Mouse (Mus musculus) frontal cortex, adult 2 months (tissue): ENCODE results near the gene Btf3. TPM values are rescaled to one million over a fixed set of nuclear protein-coding genes. Genes with fewer than 3 reads are reported as not detected.
A peak's percentile ranks its signal among the peaks of the same experiment; 100 is the strongest.

Experiments used
- DNase-seq, 2 experiments: peaks; one replicate each; pipeline ENCODE4 v3.0.0; 2022; ENCODE audit warnings: low spot score in 1 of 2; ENCODE audit errors: extremely low spot score in 1 of 2
- polyA plus RNA-seq: library from polyadenylated mRNA; depleted of rRNA; stranded (reverse); fragments of >200 nt; gene quantifications from 2 replicates; pipeline ENCODE4 v1.2.3, GENCODE M21; 2012; rRNA removed

Gene Btf3
- polyA plus RNA-seq, result 302 and 345 TPM in 2 replicates

DNA sequence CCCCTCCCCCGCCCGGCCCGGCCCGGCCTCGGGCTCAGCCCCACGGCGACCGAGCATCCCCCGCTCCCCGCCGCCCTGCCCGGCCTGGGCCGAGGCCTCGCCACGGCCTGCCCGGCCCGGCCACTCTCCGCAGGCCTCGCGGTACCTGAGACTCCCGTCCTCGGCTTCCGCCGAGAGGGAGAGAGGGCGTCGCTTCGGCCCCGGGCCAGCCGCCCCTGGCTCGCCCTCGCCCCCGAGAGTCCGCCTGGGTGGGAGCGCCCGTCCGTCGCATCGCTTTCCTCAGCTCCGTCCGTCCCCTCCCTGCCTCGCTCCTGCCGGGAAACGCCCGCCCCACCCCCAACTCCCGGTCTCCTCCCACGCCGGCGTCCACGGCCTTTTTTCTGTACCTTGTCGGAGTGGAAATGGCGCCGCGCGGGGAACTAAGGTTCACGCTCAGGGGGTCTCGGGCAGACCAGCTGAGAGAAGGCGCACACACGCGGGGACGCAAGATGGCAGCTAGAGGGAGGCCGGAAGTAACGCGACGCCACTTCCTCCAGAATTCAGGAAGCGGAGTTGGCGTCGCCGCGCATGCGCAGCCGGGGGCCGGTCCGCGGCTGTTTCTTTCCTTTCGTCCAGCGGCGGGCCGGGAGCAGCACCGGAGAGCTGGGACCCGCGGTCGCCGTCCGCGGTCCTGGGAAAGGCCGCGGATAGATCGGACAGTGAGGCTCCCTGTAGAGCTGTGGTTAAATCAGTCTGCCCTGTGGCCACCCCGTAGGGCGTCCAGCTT is at the start of gene Btf3:
Btf3 (minus strand) TSS at position 527 of the 766 bp plus-strand sequence.
- peak; percentile 82 to 95 for DNase-seq

DNA sequence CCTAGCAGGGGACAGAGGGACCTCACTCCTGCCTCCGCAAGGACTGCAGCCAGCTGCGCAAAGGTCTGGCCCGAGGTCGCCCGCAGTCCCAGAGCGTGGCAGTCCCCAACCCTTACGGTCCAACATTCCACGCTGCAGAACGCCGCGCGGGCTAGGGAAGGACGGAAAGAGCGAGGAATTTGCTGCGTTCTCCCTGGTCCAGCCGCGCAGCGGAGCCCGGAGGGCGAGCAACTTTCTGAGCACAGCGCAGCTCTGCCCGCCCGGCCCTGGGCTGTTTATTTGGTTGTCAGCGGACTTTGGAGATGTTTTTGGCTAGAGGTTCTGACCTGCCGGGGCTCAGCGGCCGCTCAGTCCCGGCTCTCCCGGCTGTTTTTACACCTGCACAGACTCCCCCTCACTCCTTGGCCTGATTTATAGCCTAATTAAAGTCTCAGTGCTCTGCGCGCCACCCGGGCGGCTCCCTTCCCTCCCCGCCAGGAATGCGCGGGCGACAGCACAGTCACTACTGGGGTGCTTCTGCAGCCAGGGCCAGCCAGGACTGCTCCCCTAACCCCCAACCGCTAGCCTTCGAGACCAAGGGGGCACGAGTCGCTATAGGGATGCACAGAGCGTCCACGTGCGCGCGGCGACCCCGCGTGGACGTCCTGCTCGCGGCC is 49.1 kb upstream of the Btf3 start:
- DNase-seq, result no peak

DNA sequence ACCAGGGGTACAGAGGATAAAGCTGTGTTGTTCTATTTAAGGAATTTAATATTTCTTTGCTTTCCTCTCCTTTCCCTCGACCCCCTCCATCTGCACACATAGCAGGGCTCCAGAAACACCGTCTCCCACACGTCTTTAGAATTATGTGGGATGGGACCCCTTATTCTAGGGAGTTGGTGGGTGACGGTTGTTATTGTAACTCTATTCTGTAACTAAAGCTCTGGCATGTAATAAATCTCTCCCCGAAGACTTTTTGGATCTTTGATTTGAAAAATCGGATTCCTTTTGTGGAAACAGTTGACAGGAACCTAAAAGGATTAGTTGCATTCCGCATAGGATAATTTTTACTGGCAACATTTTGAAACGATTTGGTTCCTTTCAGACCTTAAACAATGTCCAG is 48.3 kb upstream of the Btf3 start:
- DNase-seq, result no peak

GRCm38 (mm10) chr13:98363046-98363445 is 46.2 kb upstream of the Btf3 start:
- no peak for DNase-seq

- no peak for DNase-seq
Measured at GRCm38 (mm10) chr13:98361161-98361560, 44.4 kb upstream of the Btf3 start.

GRCm38 (mm10) chr13:98360391-98360790 is 43.6 kb upstream of the Btf3 start:
- no peak for DNase-seq

DNA sequence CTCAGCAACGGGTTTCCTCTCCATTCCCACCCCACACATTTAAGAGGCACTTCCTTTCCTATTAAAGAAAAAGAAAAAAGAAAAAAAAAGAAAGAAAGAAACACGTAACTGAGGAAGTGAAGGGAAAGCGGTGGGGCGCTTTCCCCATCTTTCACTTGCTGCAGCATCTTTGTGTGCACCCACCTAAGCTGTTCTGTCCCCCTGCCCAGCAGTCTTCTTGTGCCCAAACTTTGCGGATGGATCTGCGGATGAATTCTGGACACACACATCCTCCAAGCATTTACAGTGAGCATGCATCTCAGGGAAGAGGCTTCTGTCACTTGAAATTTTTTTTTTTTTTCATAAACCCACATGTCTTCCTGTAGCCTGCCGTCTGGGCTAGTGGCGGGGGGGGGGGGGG is 42.5 kb upstream of the Btf3 start:
- no peak for DNase-seq

DNA sequence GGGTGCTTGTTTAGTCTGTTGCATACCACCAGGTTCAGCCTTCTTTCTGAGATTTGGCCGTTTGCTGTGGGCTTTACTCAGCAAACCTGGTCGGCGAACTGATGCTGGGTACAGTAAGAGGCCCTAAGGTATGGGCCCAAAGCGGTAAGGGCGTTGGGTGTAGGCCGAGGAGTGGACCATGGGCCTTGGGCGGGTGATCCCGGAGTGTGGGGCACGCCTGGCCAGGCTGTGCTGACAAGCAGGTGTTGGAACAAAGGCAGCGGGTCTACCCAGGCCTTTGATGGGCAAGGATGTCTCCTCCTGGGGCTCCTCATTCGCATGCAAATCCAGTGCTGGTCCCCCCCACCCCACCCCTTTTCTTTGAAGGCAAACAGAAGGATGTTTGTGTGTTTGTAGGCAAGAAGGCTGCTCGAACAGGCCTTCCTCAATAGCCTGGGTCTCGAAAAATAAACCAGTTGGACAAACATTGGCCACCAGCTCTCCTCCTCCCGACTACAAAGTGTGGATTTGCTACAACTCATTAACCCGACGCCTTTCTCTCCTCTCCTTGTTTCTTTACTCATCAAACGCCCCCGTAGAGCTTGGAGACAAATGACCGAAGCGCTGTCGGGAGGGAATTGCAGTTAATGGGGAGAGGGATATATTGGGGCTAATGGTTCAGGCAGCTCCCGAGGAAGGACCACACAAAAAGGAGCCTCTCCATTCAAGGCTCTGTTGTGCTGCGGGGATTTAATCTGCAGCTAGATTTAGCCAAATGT is 41.8 kb upstream of the Btf3 start:
- DNase-seq, result no peak

- no peak for DNase-seq
Measured at GRCm38 (mm10) chr13:98357433-98358423, 40.9 kb upstream of the Btf3 start.

- no peak for DNase-seq
Measured at GRCm38 (mm10) chr13:98356973-98357425, 40.2 kb upstream of the Btf3 start.

- no peak for DNase-seq
Measured at GRCm38 (mm10) chr13:98356176-98356972, 39.6 kb upstream of the Btf3 start.

- DNase-seq, result no peak
Measured at GRCm38 (mm10) chr13:98355559-98356111, 38.8 kb upstream of the Btf3 start.

GRCm38 (mm10) chr13:98354871-98355558 is 38.2 kb upstream of the Btf3 start:
- no peak for DNase-seq

GRCm38 (mm10) chr13:98354090-98354801 is 37.4 kb upstream of the Btf3 start, which contains the start of gene Foxd1:
Gene Foxd1 (plus strand): TSS chr13:98354242.
- no peak for DNase-seq

GRCm38 (mm10) chr13:98353709-98354089 is 36.9 kb upstream of the Btf3 start:
- DNase-seq, result no peak

DNA sequence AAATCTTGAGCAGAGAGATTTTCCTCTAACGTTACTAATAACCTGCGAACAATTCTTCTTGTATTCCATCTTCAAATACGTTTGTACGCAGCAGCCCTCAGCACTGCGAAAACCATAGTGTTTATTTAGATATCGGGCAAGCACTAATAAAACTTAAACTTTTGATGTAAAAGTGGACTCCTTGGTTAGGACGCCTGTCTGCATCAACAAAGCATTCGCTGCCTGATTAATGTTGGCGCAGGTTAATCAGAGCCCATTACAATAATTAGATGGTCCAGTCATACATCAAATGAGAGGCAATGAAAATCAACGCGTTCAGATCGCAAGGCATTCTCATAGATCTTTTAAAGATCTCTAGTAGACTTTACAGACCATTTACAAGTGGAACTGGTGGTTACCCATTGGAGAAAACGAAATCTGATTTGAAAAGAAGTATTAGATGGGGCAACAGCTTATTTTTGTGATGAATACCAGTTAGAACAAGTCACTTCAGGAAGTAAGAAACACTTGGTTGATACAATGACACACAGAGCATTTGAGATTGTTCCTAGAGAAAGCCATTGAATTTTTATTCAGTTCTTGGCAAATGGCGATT is 35.7 kb upstream of the Btf3 start:
- no peak for DNase-seq

GRCm38 (mm10) chr13:98351527-98351926 is 34.7 kb upstream of the Btf3 start:
- no peak for DNase-seq
